Mouse (Mus musculus) kidney, embryonic 14.5 days (tissue): ENCODE results near the gene Mup17. TPM values are rescaled to one million over a fixed set of nuclear protein-coding genes. Genes with fewer than 3 reads are reported as not detected.
"Not testable (repeated sequence)": the region's sequence is repeated elsewhere in the genome, so short reads cannot be mapped to it uniquely, and the experiment has no call there.

Experiments
- ATAC-seq: fragments of 200-750 bp; cut with Nextera tagmentation; 2 replicates; pipeline ENCODE4 v1.8.0; 2017; ENCODE audit warnings: moderate number of reproducible peaks, mild to moderate bottlenecking, moderate TSS enrichment, moderate library complexity; ENCODE audit not compliant: low FRiP score, low TSS enrichment
- H3K27ac ChIP-seq: fragments of 300-500 bp; sonication (generic); 2 replicates; pipeline ENCODE4 v1.5.1; 2014; ENCODE audit warnings: low read depth, mild to moderate bottlenecking, low read length, moderate library complexity, mixed read lengths
- H3K27me3 ChIP-seq: fragments of 300-500 bp; sonication (generic); 2 replicates; pipeline ENCODE4 v1.6.1; 2014; ENCODE audit warnings: mild to moderate bottlenecking, low read length; ENCODE audit not compliant: control insufficient read depth, insufficient read depth
- H3K36me3 ChIP-seq: fragments of 300-500 bp; sonication (generic); 2 replicates; pipeline ENCODE4 v1.6.1; 2014; ENCODE audit warnings: low read length, mixed read lengths; ENCODE audit not compliant: control insufficient read depth, insufficient read depth
- H3K4me1 ChIP-seq: fragments of 300-500 bp; sonication (generic); 2 replicates; pipeline ENCODE4 v1.6.1; 2014; ENCODE audit warnings: low read length, mixed read lengths; ENCODE audit not compliant: control insufficient read depth, insufficient read depth
- H3K4me2 ChIP-seq: fragments of 300-500 bp; sonication (generic); replicated peaks from 2 replicates; pipeline ENCODE4 v1.6.1; 2014; ENCODE audit warnings: low read depth, mild to moderate bottlenecking, low read length
- H3K4me3 ChIP-seq: fragments of 300-500 bp; sonication (generic); 2 replicates; pipeline ENCODE4 v1.5.1; 2014; ENCODE audit warnings: mild to moderate bottlenecking, low read length
- H3K9ac ChIP-seq: fragments of 300-500 bp; sonication (generic); 2 replicates; pipeline ENCODE4 v1.6.1; 2014; ENCODE audit warnings: low read depth, mild to moderate bottlenecking, low read length, moderate library complexity
- H3K9me3 ChIP-seq: fragments of 300-500 bp; sonication (generic); 2 replicates; pipeline ENCODE4 v1.6.1; 2016; ENCODE audit warnings: low read length; ENCODE audit not compliant: control insufficient read depth
- WGBS: fragments of 180-500 bp; shearing (Covaris S2); extraction: QIAGEN DNeasy Blood & Tissue Kit; methylation state at CpG from one replicate; pipeline ENCODE4 v1.1.7; 2014; 5-methylcytosine and 5-hydroxymethylcytosine counted together
- polyA plus RNA-seq: library from polyadenylated mRNA; unstranded; fragments of >200 nt; fragmentation: Nextera tagmentation; extraction: Ambion mirVana; gene quantifications from 2 replicates; pipeline ENCODE4 v1.2.1, GENCODE M21; 2014

The Mup17 gene
- not detected in 2 replicates for polyA plus RNA-seq

- H3K9me3 ChIP-seq, H3K27me3 ChIP-seq, ATAC-seq, H3K4me3 ChIP-seq, H3K27ac ChIP-seq, H3K4me2 ChIP-seq, H3K9ac ChIP-seq, H3K36me3 ChIP-seq, H3K4me1 ChIP-seq: not testable (repeated sequence)
- 88% methylated on average over 2 of the region's 4 CpGs for WGBS
Observed at GRCm38 (mm10) chr4:61595771-61596170, at the start of gene Mup17. Gene Mup17, minus strand, starts transcription at chr4:61595871.

GRCm38 (mm10) chr4:61571561-61571960, 24.1 kb downstream of the Mup17 start:
- H3K4me1 ChIP-seq, H3K4me3 ChIP-seq, H3K27ac ChIP-seq, H3K9ac ChIP-seq, H3K9me3 ChIP-seq, H3K4me2 ChIP-seq, H3K36me3 ChIP-seq, ATAC-seq, H3K27me3 ChIP-seq: not testable (repeated sequence)
- 87% methylated on average over 19 of the region's 19 CpGs for WGBS

- ATAC-seq, H3K4me2 ChIP-seq, H3K4me3 ChIP-seq, H3K9ac ChIP-seq, H3K27me3 ChIP-seq, H3K27ac ChIP-seq, H3K4me1 ChIP-seq, H3K9me3 ChIP-seq, H3K36me3 ChIP-seq: not testable (repeated sequence)
- 43% methylated on average over 2 of the region's 2 CpGs for WGBS
Observed at GRCm38 (mm10) chr4:61555887-61556286, 39.8 kb downstream of the Mup17 start.

Other genes starting within 250 kb of the Mup17 start
- not detected in 2 replicates for gene Mup15, start 156.1 kb downstream of the Mup17 start, polyA plus RNA-seq
- gene Mup16, start 76.3 kb downstream of the Mup17 start, polyA plus RNA-seq = not detected in 2 replicates
- gene Mup18, start 78.3 kb upstream of the Mup17 start, polyA plus RNA-seq = not detected in 2 replicates
- gene Mup19, start 186.4 kb upstream of the Mup17 start, polyA plus RNA-seq = not detected in 2 replicates
- gene Mup5, start 239.4 kb upstream of the Mup17 start, polyA plus RNA-seq = not detected in 2 replicates